Mouse (Mus musculus): ENCODE data around the gene Eif3l.

DNA sequence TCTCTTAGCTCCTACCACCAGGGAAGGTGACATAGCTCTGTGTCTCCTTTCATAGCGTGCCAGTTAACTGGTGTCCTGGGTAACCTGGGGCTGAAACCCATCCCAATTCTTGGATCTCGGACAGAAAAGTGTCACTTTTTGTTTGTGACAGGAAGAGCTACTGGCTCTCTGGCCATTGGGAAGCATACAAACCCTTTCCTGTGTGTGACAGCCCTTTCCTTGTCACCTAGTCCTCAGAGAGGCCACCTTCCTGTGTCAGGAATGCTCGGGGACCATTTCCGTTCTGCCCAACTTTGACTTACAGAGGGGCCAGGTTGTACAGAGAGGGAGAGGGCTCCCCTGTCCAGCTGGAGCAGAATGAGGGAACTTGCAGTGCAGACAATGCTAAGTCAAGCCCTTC is 24.5 kb downstream of the Eif3l start:
- no peak for TF ChIP-seq CTCF (IDR thresholded peaks at IDR 0.05; ENCODE audit: borderline replicate concordance, extremely low read depth, insufficient read depth, insufficient read length)
- TF ChIP-seq POLR2A (IDR thresholded peaks at IDR 0.05; ENCODE audit: borderline replicate concordance, extremely low read depth, insufficient read depth, insufficient read length, poor library complexity, severe bottlenecking) = no peak

All from brain, embryonic 14.5 days (tissue).